Mouse (Mus musculus) lung, adult 2 months (tissue): Measurements from ENCODE around the gene Sox2.

Source experiments
- CTCF ChIP-seq: fragments of 200-500 bp; IDR thresholded peaks from 2 replicates; pipeline ENCODE4 v1.5.1; 2011; ENCODE audit warnings: mild to moderate bottlenecking, low read length, control low read depth; ENCODE audit not compliant: insufficient read depth
- POLR2A ChIP-seq: fragments of 200-500 bp; IDR thresholded peaks from 2 replicates; pipeline ENCODE4 v1.6.1; 2011; ENCODE audit warnings: low read depth, mild to moderate bottlenecking, control low read depth, low read length, borderline replicate concordance; ENCODE audit errors: extremely low read depth

DNA sequence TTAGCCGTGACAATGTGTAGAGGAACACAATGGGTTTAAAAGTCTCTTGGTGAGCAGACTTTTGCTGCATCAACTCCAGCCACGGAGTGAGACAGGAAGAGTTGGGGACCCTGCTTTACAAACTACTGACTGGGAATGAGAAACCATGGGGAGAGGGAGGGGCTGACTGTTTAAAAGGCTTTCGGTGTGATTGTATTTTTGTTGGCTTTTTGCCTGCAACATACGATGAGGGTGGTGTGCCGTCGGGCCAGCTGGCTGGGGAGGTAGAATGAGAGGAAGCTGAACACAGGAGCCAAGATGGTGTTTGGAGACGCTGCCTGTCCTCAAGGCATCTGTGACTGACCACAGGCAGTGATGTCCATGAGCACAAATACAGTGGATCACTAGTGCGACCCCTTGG, 23.7 kb upstream of the Sox2 start:
- TF ChIP-seq CTCF (no peak), POLR2A (no peak)
